Mouse (Mus musculus) embryonic facial prominence, embryonic 15.5 days (tissue): ENCODE measurements at regions not wholly inside any gene's neighbourhood (a gene's known extent, or its start where the extent isn't known, plus 50 kb on each side); places are given as distances from the start of the nearest gene placed in this dataset.
"Not testable (repeated sequence)": the region's sequence is repeated elsewhere in the genome, so short reads cannot be mapped to it uniquely, and the experiment has no call there.

ENCODE experiments used
- ATAC-seq: fragments of 200-750 bp; cut with Nextera tagmentation; 2 replicates; pipeline ENCODE4 v1.8.0; 2017; ENCODE audit warnings: low read depth, moderate TSS enrichment; ENCODE audit not compliant: insufficient number of reproducible peaks, low FRiP score, low TSS enrichment
- H3K27ac ChIP-seq: fragments of 300-500 bp; sonication (generic); replicated peaks from 2 replicates; pipeline ENCODE4 v1.5.1; 2015; ENCODE audit warnings: mild to moderate bottlenecking, inconsistent platforms
- H3K27me3 ChIP-seq: fragments of 300-500 bp; sonication (generic); 2 replicates; pipeline ENCODE4 v1.6.1; 2015; ENCODE audit warnings: inconsistent platforms
- H3K36me3 ChIP-seq: fragments of 300-500 bp; sonication (generic); 2 replicates; pipeline ENCODE4 v1.6.1; 2015; ENCODE audit warnings: mild to moderate bottlenecking, inconsistent platforms
- H3K4me1 ChIP-seq: fragments of 300-500 bp; sonication (generic); 2 replicates; pipeline ENCODE4 v1.6.1; 2015; ENCODE audit warnings: inconsistent platforms
- H3K4me2 ChIP-seq: fragments of 300-500 bp; sonication (generic); replicated peaks from 2 replicates; pipeline ENCODE4 v1.6.1; 2015; ENCODE audit warnings: mild to moderate bottlenecking, inconsistent platforms
- H3K4me3 ChIP-seq: fragments of 300-500 bp; sonication (generic); replicated peaks from 2 replicates; pipeline ENCODE4 v1.5.1; 2015; ENCODE audit warnings: mild to moderate bottlenecking, inconsistent platforms
- H3K9ac ChIP-seq: fragments of 300-500 bp; sonication (generic); 2 replicates; pipeline ENCODE4 v1.6.1; 2015; ENCODE audit warnings: inconsistent platforms
- H3K9me3 ChIP-seq: fragments of 300-500 bp; sonication (generic); replicated peaks from 2 replicates; pipeline ENCODE4 v1.6.1; 2016; ENCODE audit warnings: inconsistent platforms
- WGBS: fragments of 180-500 bp; shearing (Covaris S2); methylation state at CpG from one replicate; pipeline ENCODE4 v1.1.7; 2015; 5-methylcytosine and 5-hydroxymethylcytosine counted together

- 47% methylated on average over 5 of the region's 5 CpGs for WGBS
- no peak overlapping the region for H3K4me3 ChIP-seq
- no peaks in the 10 kb centered on the region for H3K4me1 ChIP-seq
- H3K9ac ChIP-seq = no peak overlapping the region
- no peaks in the 10 kb centered on the region for H3K9me3 ChIP-seq
- no peak for ATAC-seq
- no peak overlapping the region for H3K4me2 ChIP-seq
- no peaks in the 10 kb centered on the region for H3K36me3 ChIP-seq
- no peak overlapping the region for H3K27ac ChIP-seq
- no peaks in the 10 kb centered on the region for H3K27me3 ChIP-seq
Observed at GRCm38 (mm10) chr3:57935042-57935610, 87.2 kb upstream of the Pfn2 start.

- no peaks in the 10 kb centered on the region for H3K9me3 ChIP-seq
- 84% methylated on average over 4 of the region's 4 CpGs for WGBS
- no peaks in the 10 kb centered on the region for H3K36me3 ChIP-seq
Observed at GRCm38 (mm10) chr3:57940504-57941381, 92.9 kb upstream of the Pfn2 start.

GRCm38 (mm10) chr3:57944698-57945097 is 96.8 kb upstream of the Pfn2 start:
- no peak overlapping the region for H3K4me2 ChIP-seq
- H3K4me1 ChIP-seq = no peaks in the 10 kb centered on the region
- 67% methylated on average over 2 of the region's 2 CpGs for WGBS
- H3K9ac ChIP-seq = no peak overlapping the region
- no peaks in the 10 kb centered on the region for H3K9me3 ChIP-seq
- no peaks in the 10 kb centered on the region for H3K36me3 ChIP-seq
- H3K4me3 ChIP-seq = no peak overlapping the region
- no peak for ATAC-seq
- no peak overlapping the region for H3K27ac ChIP-seq
- no peaks in the 10 kb centered on the region for H3K27me3 ChIP-seq

More at GRCm38 (mm10) chr3:57940504-57941381, 92.9 kb upstream of the Pfn2 start:
- no peak for ATAC-seq
- H3K9ac ChIP-seq = no peak overlapping the region
- no peak overlapping the region for H3K4me2 ChIP-seq
- no peak overlapping the region for H3K4me3 ChIP-seq
- H3K27me3 ChIP-seq = no peaks in the 10 kb centered on the region
- H3K27ac ChIP-seq = no peak overlapping the region
- no peaks in the 10 kb centered on the region for H3K4me1 ChIP-seq

GRCm38 (mm10) chr3:57945765-57946164 is 97.9 kb upstream of the Pfn2 start:
- 80% methylated on average over 5 of the region's 5 CpGs for WGBS
- H3K27me3 ChIP-seq = no peaks in the 10 kb centered on the region
- ATAC-seq = no peak
- H3K4me3 ChIP-seq = no peak overlapping the region
- H3K9me3 ChIP-seq = no peaks in the 10 kb centered on the region
- no peak overlapping the region for H3K9ac ChIP-seq
- H3K36me3 ChIP-seq = no peaks in the 10 kb centered on the region
- no peak overlapping the region for H3K4me2 ChIP-seq
- no peak overlapping the region for H3K27ac ChIP-seq
- no peaks in the 10 kb centered on the region for H3K4me1 ChIP-seq

- no peaks in the 10 kb centered on the region for H3K36me3 ChIP-seq
- no peaks in the 10 kb centered on the region for H3K27me3 ChIP-seq
- H3K9ac ChIP-seq = no peak overlapping the region
- H3K4me3 ChIP-seq = no peak overlapping the region
- WGBS = 86% methylated on average over 2 of the region's 2 CpGs
- H3K9me3 ChIP-seq = no peaks in the 10 kb centered on the region
- no peaks in the 10 kb centered on the region for H3K4me1 ChIP-seq
- no peak overlapping the region for H3K27ac ChIP-seq
- no peak for ATAC-seq
- no peak overlapping the region for H3K4me2 ChIP-seq
Observed at GRCm38 (mm10) chr3:57947331-57947730, 99.5 kb upstream of the Pfn2 start.

GRCm38 (mm10) chr3:57948720-57949119 is 100.8 kb upstream of the Pfn2 start:
- 88% methylated on average over 1 of the region's 1 CpGs for WGBS
- Histone ChIP-seq H3K9me3 (no peaks in the 10 kb centered on the region), H3K4me2 (no peak overlapping the region), H3K27me3 (no peaks in the 10 kb centered on the region), H3K4me3 (no peak overlapping the region), H3K4me1 (no peaks in the 10 kb centered on the region), H3K27ac (no peak overlapping the region), H3K9ac (no peak overlapping the region), H3K36me3 (no peaks in the 10 kb centered on the region)
- ATAC-seq = no peak

GRCm38 (mm10) chr3:57950431-57951331 is 102.8 kb upstream of the Pfn2 start:
- Histone ChIP-seq H3K27me3 (no peaks in the 10 kb centered on the region), H3K4me1 (no peaks in the 10 kb centered on the region), H3K27ac (no peak overlapping the region), H3K36me3 (no peaks in the 10 kb centered on the region), H3K4me2 (no peak overlapping the region), H3K4me3 (no peak overlapping the region), H3K9ac (no peak overlapping the region), H3K9me3 (no peaks in the 10 kb centered on the region)
- 62% methylated on average over 7 of the region's 7 CpGs for WGBS
- no peak for ATAC-seq

- Histone ChIP-seq H3K36me3 (no peaks in the 10 kb centered on the region), H3K4me1 (no peaks in the 10 kb centered on the region), H3K4me3 (no peak overlapping the region), H3K9ac (no peak overlapping the region), H3K27ac (no peak overlapping the region), H3K27me3 (no peaks in the 10 kb centered on the region), H3K9me3 (no peaks in the 10 kb centered on the region), H3K4me2 (no peak overlapping the region)
- WGBS = 25% methylated on average over 5 of the region's 5 CpGs
- ATAC-seq = no peak
Observed at GRCm38 (mm10) chr3:57951438-57951837, 103.6 kb upstream of the Pfn2 start.

- Histone ChIP-seq H3K4me2 (no peak overlapping the region), H3K27ac (no peak overlapping the region), H3K36me3 (no peaks in the 10 kb centered on the region), H3K4me3 (no peak overlapping the region), H3K27me3 (no peaks in the 10 kb centered on the region), H3K9ac (no peak overlapping the region), H3K4me1 (no peaks in the 10 kb centered on the region), H3K9me3 (no peaks in the 10 kb centered on the region)
- WGBS = 79% methylated on average over 4 of the region's 4 CpGs
- no peak for ATAC-seq
Observed at GRCm38 (mm10) chr3:57957352-57957751, 109.5 kb upstream of the Pfn2 start.

GRCm38 (mm10) chr3:57963965-57964364 is 116.1 kb upstream of the Pfn2 start:
- ATAC-seq = no peak
- H3K4me1 ChIP-seq = no peaks in the 10 kb centered on the region
- 88% methylated on average over 7 of the region's 7 CpGs for WGBS

GRCm38 (mm10) chr3:57970614-57971013 is 122.7 kb upstream of the Pfn2 start:
- H3K36me3 ChIP-seq, H3K4me2 ChIP-seq, H3K9me3 ChIP-seq, H3K27me3 ChIP-seq, H3K27ac ChIP-seq, H3K4me3 ChIP-seq, H3K9ac ChIP-seq, ATAC-seq: not testable (repeated sequence)
- 90% methylated on average over 2 of the region's 2 CpGs for WGBS
- H3K4me1 ChIP-seq = peaks cover 25% of the 10 kb centered on the region

More at GRCm38 (mm10) chr3:57963965-57964364, 116.1 kb upstream of the Pfn2 start:
- no peak overlapping the region for H3K27ac ChIP-seq
- no peak overlapping the region for H3K4me3 ChIP-seq
- no peaks in the 10 kb centered on the region for H3K27me3 ChIP-seq
- no peak overlapping the region for H3K9ac ChIP-seq
- H3K4me2 ChIP-seq = no peak overlapping the region
- no peaks in the 10 kb centered on the region for H3K9me3 ChIP-seq
- no peaks in the 10 kb centered on the region for H3K36me3 ChIP-seq
